Mouse (Mus musculus): ENCODE data around the gene Suox. TPM values are rescaled to one million over a fixed set of nuclear protein-coding genes. Genes with fewer than 3 reads are reported as not detected.

Suox gene
- polyA plus RNA-seq, 1 experiment from 2014 or later: 15.7 TPM

Other genes starting within 250 kb of the Suox start
- gene Smarcc2, start 214.8 kb downstream of the Suox start, polyA plus RNA-seq (2016; fragmentation: Nextera tagmentation; extraction: Ambion mirVana): 66.0 and 68.7 TPM in 2 replicates
- gene Myl6, start 179.9 kb downstream of the Suox start, polyA plus RNA-seq (2016; fragmentation: Nextera tagmentation; extraction: Ambion mirVana): 1,508 and 1,550 TPM in 2 replicates
- gene Myl6b, start 175.4 kb downstream of the Suox start, polyA plus RNA-seq (2016; fragmentation: Nextera tagmentation; extraction: Ambion mirVana): 3.2 and 4.0 TPM in 2 replicates
- gene Esyt1, start 148.2 kb downstream of the Suox start, polyA plus RNA-seq (2016; fragmentation: Nextera tagmentation; extraction: Ambion mirVana): 17.8 and 20.3 TPM in 2 replicates
- gene Zc3h10, start 126.3 kb downstream of the Suox start, polyA plus RNA-seq (2016; fragmentation: Nextera tagmentation; extraction: Ambion mirVana): 11.2 and 12.8 TPM in 2 replicates
- gene Rpl41, start 124.8 kb downstream of the Suox start, polyA plus RNA-seq (2016; fragmentation: Nextera tagmentation; extraction: Ambion mirVana): 2,301 and 2,407 TPM in 2 replicates
- gene Pa2g4, start 108.1 kb downstream of the Suox start, polyA plus RNA-seq (2016; fragmentation: Nextera tagmentation; extraction: Ambion mirVana): 168 and 225 TPM in 2 replicates
- gene Erbb3, start 84.4 kb downstream of the Suox start, polyA plus RNA-seq (2016; fragmentation: Nextera tagmentation; extraction: Ambion mirVana): 7.4 and 7.7 TPM in 2 replicates
- gene Rps26, start 47.3 kb downstream of the Suox start, polyA plus RNA-seq (2016; fragmentation: Nextera tagmentation; extraction: Ambion mirVana): 400 and 429 TPM in 2 replicates
- gene Ikzf4, start 28.1 kb downstream of the Suox start, polyA plus RNA-seq (2016; fragmentation: Nextera tagmentation; extraction: Ambion mirVana): 2.3 and 2.7 TPM in 2 replicates
- gene Rab5b, start 22.2 kb upstream of the Suox start, polyA plus RNA-seq (2016; fragmentation: Nextera tagmentation; extraction: Ambion mirVana): 66.2 and 69.1 TPM in 2 replicates
- gene Pmel, start 30.1 kb upstream of the Suox start, polyA plus RNA-seq (2016; fragmentation: Nextera tagmentation; extraction: Ambion mirVana): 0.75 and 0.89 TPM in 2 replicates
- 106 and 110 TPM in 2 replicates for gene Cdk2, start 31.0 kb upstream of the Suox start, polyA plus RNA-seq (2016; fragmentation: Nextera tagmentation; extraction: Ambion mirVana)
- 3.9 and 4.4 TPM in 2 replicates for gene Dgka, start 70.8 kb upstream of the Suox start, polyA plus RNA-seq (2016; fragmentation: Nextera tagmentation; extraction: Ambion mirVana)
- 31.8 and 45.4 TPM in 2 replicates for gene Pym1, start 73.8 kb upstream of the Suox start, polyA plus RNA-seq (2016; fragmentation: Nextera tagmentation; extraction: Ambion mirVana)
- gene Mmp19, start 116.8 kb upstream of the Suox start, polyA plus RNA-seq (2016; fragmentation: Nextera tagmentation; extraction: Ambion mirVana): 0.28 and 1.7 TPM in 2 replicates
- 48.0 and 48.1 TPM in 2 replicates for gene Dnajc14, start 130.0 kb upstream of the Suox start, polyA plus RNA-seq (2016; fragmentation: Nextera tagmentation; extraction: Ambion mirVana)
- gene Tmem198b, start 130.3 kb upstream of the Suox start, polyA plus RNA-seq (2016; fragmentation: Nextera tagmentation; extraction: Ambion mirVana): 13.6 and 16.3 TPM in 2 replicates
- 181 and 225 TPM in 2 replicates for gene Sarnp, start 143.3 kb upstream of the Suox start, polyA plus RNA-seq (2016; fragmentation: Nextera tagmentation; extraction: Ambion mirVana)
- gene Ormdl2, start 147.6 kb upstream of the Suox start, polyA plus RNA-seq (2016; fragmentation: Nextera tagmentation; extraction: Ambion mirVana): 65.1 and 78.6 TPM in 2 replicates
- 4.6 and 5.7 TPM in 2 replicates for gene Gdf11, start 217.6 kb upstream of the Suox start, polyA plus RNA-seq (2016; fragmentation: Nextera tagmentation; extraction: Ambion mirVana)
- 313 and 322 TPM in 2 replicates for gene Cd63, start 226.9 kb upstream of the Suox start, polyA plus RNA-seq (2016; fragmentation: Nextera tagmentation; extraction: Ambion mirVana)
- gene Rdh5, start 248.8 kb upstream of the Suox start, polyA plus RNA-seq (2016; fragmentation: Nextera tagmentation; extraction: Ambion mirVana): 8.8 and 9.9 TPM in 2 replicates
- gene Bloc1s1, start 250.0 kb upstream of the Suox start, polyA plus RNA-seq (2016; fragmentation: Nextera tagmentation; extraction: Ambion mirVana): 182 and 194 TPM in 2 replicates

Data from heart, embryonic 10.5 days (tissue).